Mouse (Mus musculus) midbrain, embryonic 15.5 days (tissue): Measurements from ENCODE around the gene Ank3. TPM values are rescaled to one million over a fixed set of nuclear protein-coding genes. Genes with fewer than 3 reads are reported as not detected.

Source experiments
- ATAC-seq: fragments of 200-750 bp; cut with Nextera tagmentation; replicated peaks from 2 replicates; pipeline ENCODE4 v1.8.0; 2017; ENCODE audit warnings: moderate TSS enrichment
- H3K27ac ChIP-seq: fragments of 300-500 bp; sonication (generic); 2 replicates; pipeline ENCODE4 v1.5.1; 2015; ENCODE audit warnings: mild to moderate bottlenecking, inconsistent platforms
- H3K27me3 ChIP-seq: fragments of 300-500 bp; sonication (generic); replicated peaks from 2 replicates; pipeline ENCODE4 v1.6.1; 2015; ENCODE audit warnings: inconsistent platforms
- H3K36me3 ChIP-seq: fragments of 300-500 bp; sonication (generic); replicated peaks from 2 replicates; pipeline ENCODE4 v1.6.1; 2015; ENCODE audit warnings: inconsistent platforms
- H3K4me1 ChIP-seq: fragments of 300-500 bp; sonication (generic); 2 replicates; pipeline ENCODE4 v1.6.1; 2015; ENCODE audit warnings: inconsistent platforms
- H3K4me2 ChIP-seq: fragments of 300-500 bp; sonication (generic); 2 replicates; pipeline ENCODE4 v1.6.1; 2015; ENCODE audit warnings: inconsistent platforms, mild to moderate bottlenecking, moderate library complexity
- H3K4me3 ChIP-seq: fragments of 300-500 bp; sonication (generic); 2 replicates; pipeline ENCODE4 v1.5.1; 2015; ENCODE audit warnings: mild to moderate bottlenecking, inconsistent platforms
- H3K9ac ChIP-seq: fragments of 300-500 bp; sonication (generic); 2 replicates; pipeline ENCODE4 v1.6.1; 2015; ENCODE audit warnings: mild to moderate bottlenecking, inconsistent platforms
- H3K9me3 ChIP-seq: fragments of 300-500 bp; sonication (generic); 2 replicates; pipeline ENCODE4 v1.6.1; 2016; ENCODE audit warnings: inconsistent platforms
- WGBS: fragments of 180-500 bp; shearing (Covaris S2); methylation state at CpG from one replicate; pipeline ENCODE4 v1.1.7; 2015; ENCODE audit warnings: mixed read lengths; 5-methylcytosine and 5-hydroxymethylcytosine counted together
- polyA plus RNA-seq: library from polyadenylated mRNA; unstranded; fragments of >200 nt; fragmentation: Nextera tagmentation; extraction: Ambion mirVana; gene quantifications from 2 replicates; pipeline ENCODE4 v1.2.1, GENCODE M21; 2015

The Ank3 gene
- polyA plus RNA-seq, 1 experiment from 2014 or later, result 108 TPM

DNA sequence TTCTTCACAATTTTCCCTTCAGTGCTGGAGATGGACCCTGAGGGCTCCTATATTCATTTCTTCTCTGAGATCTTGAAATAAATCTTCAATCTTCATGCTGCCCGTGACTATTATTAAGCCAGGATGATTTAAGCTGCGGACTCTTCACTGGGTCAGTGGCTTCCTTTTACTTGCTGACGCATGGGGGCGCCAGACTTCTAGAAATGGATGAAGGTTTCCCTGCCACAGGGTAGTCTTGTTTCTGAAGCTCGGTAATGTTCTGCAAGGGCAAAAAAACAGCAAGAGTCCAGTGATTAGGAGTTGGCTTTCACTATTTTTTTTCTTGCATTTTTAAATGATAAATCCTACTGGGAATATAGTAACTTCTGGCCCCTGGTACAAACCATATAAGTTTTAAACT, 471.8 kb downstream of the Ank3 start:
- 0 out of 2 replicates have a peak, but pooled peaks cover 10% of the 10 kb centered on the region for H3K36me3 ChIP-seq
- 9% methylated on average over 5 of the region's 5 CpGs for WGBS
- H3K27me3 ChIP-seq, result no peaks in the 10 kb centered on the region
- no peak overlapping the region for H3K4me3 ChIP-seq
- H3K4me1 ChIP-seq, result peaks cover 13% of the 10 kb centered on the region
- H3K9ac ChIP-seq, result no peak overlapping the region
- H3K27ac ChIP-seq, result no peak overlapping the region
- H3K4me2 ChIP-seq, result no peak overlapping the region
- ATAC-seq, result no peak; the same call in 1 of the 2 replicates
- no peaks in the 10 kb centered on the region for H3K9me3 ChIP-seq

- Histone ChIP-seq H3K27me3 (no peaks in the 10 kb centered on the region), H3K36me3 (0 out of 2 replicates have a peak, but pooled peaks cover 10% of the 10 kb centered on the region), H3K27ac (no peak overlapping the region), H3K4me2 (no peak overlapping the region), H3K4me1 (peaks cover 7% of the 10 kb centered on the region), H3K9me3 (no peaks in the 10 kb centered on the region), H3K9ac (no peak overlapping the region), H3K4me3 (no peak overlapping the region)
- WGBS, result 81% methylated on average over 14 of the region's 14 CpGs
- ATAC-seq, result no peak
Observed at GRCm38 (mm10) chr10:69870947-69871346, 472.4 kb downstream of the Ank3 start.

- no peak overlapping the region for H3K4me3 ChIP-seq
- 60% methylated on average over 10 of the region's 10 CpGs for WGBS
- no peaks in the 10 kb centered on the region for H3K27me3 ChIP-seq
- no peaks in the 10 kb centered on the region for H3K9me3 ChIP-seq
- no peak overlapping the region for H3K27ac ChIP-seq
- H3K36me3 ChIP-seq, result 0 out of 2 replicates have a peak, but pooled peaks cover 10% of the 10 kb centered on the region
- H3K9ac ChIP-seq, result no peak overlapping the region
- no peak overlapping the region for H3K4me2 ChIP-seq
- H3K4me1 ChIP-seq, result peaks cover 4% of the 10 kb centered on the region; the same call in 1 of the 2 replicates
- no peak for ATAC-seq
Observed at GRCm38 (mm10) chr10:69872182-69872741, 473.7 kb downstream of the Ank3 start.

DNA sequence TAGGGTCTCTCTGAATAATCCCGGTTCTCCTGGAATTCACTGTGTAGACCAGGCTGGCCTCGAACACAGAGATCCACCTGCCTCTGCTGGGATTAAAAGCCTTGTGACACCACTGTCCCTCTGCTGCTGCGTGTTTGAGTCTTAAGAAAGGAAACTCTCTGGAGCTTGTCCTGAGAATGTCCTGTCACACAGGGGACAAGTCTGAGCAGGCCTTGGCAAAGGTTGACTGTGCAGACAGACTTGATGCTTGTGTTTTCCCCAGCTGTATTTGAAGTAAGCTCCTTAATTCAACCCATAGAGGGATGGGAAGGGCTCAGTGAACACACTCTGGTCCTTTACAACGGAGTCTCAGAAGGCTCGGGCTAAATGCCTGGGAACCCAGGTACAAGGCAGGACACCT, 474.3 kb downstream of the Ank3 start:
- H3K9ac ChIP-seq, result no peak overlapping the region
- no peak overlapping the region for H3K4me2 ChIP-seq
- no peak overlapping the region for H3K27ac ChIP-seq
- peaks cover 4% of the 10 kb centered on the region; the same call in 1 of the 2 replicates for H3K4me1 ChIP-seq
- H3K27me3 ChIP-seq, result no peaks in the 10 kb centered on the region
- WGBS, result 81% methylated on average over 5 of the region's 5 CpGs
- H3K4me3 ChIP-seq, result no peak overlapping the region
- no peak for ATAC-seq
- H3K9me3 ChIP-seq, result no peaks in the 10 kb centered on the region
- 0 out of 2 replicates have a peak, but pooled peaks cover 10% of the 10 kb centered on the region for H3K36me3 ChIP-seq

GRCm38 (mm10) chr10:69874806-69875205, 476.2 kb downstream of the Ank3 start:
- Histone ChIP-seq H3K4me1 (peaks cover 4% of the 10 kb centered on the region; the same call in 1 of the 2 replicates), H3K4me2 (no peak overlapping the region), H3K27ac (no peak overlapping the region), H3K36me3 (0 out of 2 replicates have a peak, but pooled peaks cover 11% of the 10 kb centered on the region), H3K27me3 (no peaks in the 10 kb centered on the region), H3K4me3 (no peak overlapping the region), H3K9ac (no peak overlapping the region), H3K9me3 (no peaks in the 10 kb centered on the region)
- 74% methylated on average over 14 of the region's 14 CpGs for WGBS
- no peak for ATAC-seq

GRCm38 (mm10) chr10:69883935-69884680, 485.5 kb downstream of the Ank3 start:
- 97% methylated on average over 4 of the region's 4 CpGs for WGBS
- H3K36me3 ChIP-seq, result peaks cover 39% of the 10 kb centered on the region
- no peak for ATAC-seq

GRCm38 (mm10) chr10:69888399-69888798, 489.8 kb downstream of the Ank3 start:
- peaks cover 27% of the 10 kb centered on the region for H3K36me3 ChIP-seq
- 25% methylated on average over 4 of the region's 4 CpGs for WGBS
- no peak overlapping the region for H3K4me2 ChIP-seq
- H3K9ac ChIP-seq, result no peak overlapping the region
- no peaks in the 10 kb centered on the region for H3K4me1 ChIP-seq
- H3K4me3 ChIP-seq, result no peak overlapping the region
- no peaks in the 10 kb centered on the region for H3K27me3 ChIP-seq
- H3K27ac ChIP-seq, result no peak overlapping the region
- ATAC-seq, result no peak
- H3K9me3 ChIP-seq, result no peaks in the 10 kb centered on the region

More at GRCm38 (mm10) chr10:69883935-69884680, 485.5 kb downstream of the Ank3 start:
- Histone ChIP-seq H3K4me3 (no peak overlapping the region), H3K27ac (no peak overlapping the region), H3K4me2 (no peak overlapping the region), H3K27me3 (no peaks in the 10 kb centered on the region), H3K9ac (no peak overlapping the region), H3K4me1 (no peaks in the 10 kb centered on the region), H3K9me3 (no peaks in the 10 kb centered on the region)

DNA sequence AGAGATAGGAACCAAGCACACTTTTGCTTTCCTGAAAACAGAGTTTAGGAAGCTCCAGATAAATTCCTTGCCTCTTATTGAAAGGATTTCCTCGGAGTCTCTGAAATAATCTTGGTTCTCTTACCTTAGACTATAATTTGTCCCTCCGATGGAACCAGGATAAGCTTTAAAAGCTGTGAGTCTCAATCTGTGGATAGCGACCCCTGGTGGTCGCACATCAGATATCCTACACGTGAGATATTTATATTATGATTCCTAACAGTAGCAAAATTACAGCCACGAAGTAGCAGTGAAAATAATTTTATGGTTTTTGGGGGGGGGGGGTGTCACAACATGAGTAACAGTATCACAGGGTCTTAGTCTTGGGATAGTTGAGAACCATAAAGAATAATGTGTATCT, 491.2 kb downstream of the Ank3 start:
- no peak overlapping the region for H3K4me2 ChIP-seq
- no peak for ATAC-seq
- no peak overlapping the region for H3K4me3 ChIP-seq
- H3K27ac ChIP-seq, result no peak overlapping the region
- H3K36me3 ChIP-seq, result peaks cover 20% of the 10 kb centered on the region
- no peaks in the 10 kb centered on the region for H3K9me3 ChIP-seq
- no peak overlapping the region for H3K9ac ChIP-seq
- H3K27me3 ChIP-seq, result no peaks in the 10 kb centered on the region
- H3K4me1 ChIP-seq, result no peaks in the 10 kb centered on the region
- 19% methylated on average over 6 of the region's 6 CpGs for WGBS

DNA sequence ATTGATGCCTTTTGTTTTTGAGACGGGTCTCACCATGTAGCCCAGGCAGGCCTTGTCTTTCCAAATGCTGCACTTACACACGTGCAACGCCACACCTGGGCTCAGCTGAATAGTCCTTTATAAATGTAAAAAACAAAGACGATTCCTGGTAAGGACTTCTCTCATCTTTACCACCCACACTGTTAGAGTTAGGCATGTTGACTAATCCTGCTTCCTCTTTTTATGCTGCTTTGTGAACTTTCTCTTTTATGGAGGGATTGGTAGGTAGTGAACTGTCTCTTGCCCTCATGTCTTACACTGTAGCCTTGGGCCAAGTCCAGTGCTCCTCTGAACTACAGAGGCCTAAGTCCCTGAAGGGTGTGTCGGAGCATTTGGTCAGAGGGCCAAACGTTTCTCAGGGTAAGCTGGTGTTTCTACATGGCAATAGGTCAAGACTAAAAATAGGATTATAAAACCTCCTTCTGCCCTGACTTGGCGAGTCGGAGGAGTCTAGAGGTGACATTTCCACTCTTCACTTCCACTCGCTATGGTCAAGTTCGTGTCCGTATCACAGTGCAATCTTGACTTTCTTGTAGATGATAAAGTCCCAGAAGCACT, 491.9 kb downstream of the Ank3 start:
- H3K4me2 ChIP-seq, result no peak overlapping the region
- peaks cover 16% of the 10 kb centered on the region for H3K36me3 ChIP-seq
- no peak overlapping the region for H3K9ac ChIP-seq
- H3K4me1 ChIP-seq, result no peaks in the 10 kb centered on the region
- no peak overlapping the region for H3K27ac ChIP-seq
- no peak overlapping the region for H3K4me3 ChIP-seq
- WGBS, result 89% methylated on average over 11 of the region's 11 CpGs
- ATAC-seq, result no peak
- no peaks in the 10 kb centered on the region for H3K9me3 ChIP-seq
- no peaks in the 10 kb centered on the region for H3K27me3 ChIP-seq

DNA sequence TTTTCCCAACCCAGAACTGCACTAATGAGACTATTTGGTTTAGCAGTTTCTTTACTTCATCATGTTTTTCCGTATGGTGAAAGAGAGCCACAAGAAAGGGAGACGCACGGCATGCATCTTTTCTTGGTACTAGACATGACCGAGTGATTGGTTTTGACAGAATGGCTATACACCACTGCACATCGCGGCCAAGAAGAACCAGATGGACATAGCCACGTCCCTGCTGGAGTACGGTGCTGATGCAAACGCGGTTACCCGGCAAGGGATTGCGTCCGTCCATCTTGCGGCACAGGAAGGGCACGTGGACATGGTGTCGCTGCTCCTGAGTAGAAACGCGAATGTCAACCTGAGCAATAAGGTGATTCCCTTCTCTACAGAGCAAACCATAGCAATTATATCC, 493.6 kb downstream of the Ank3 start:
- no peak overlapping the region for H3K4me3 ChIP-seq
- H3K36me3 ChIP-seq, result peaks cover 12% of the 10 kb centered on the region
- H3K4me1 ChIP-seq, result no peaks in the 10 kb centered on the region
- no peak overlapping the region for H3K4me2 ChIP-seq
- ATAC-seq, result no peak
- H3K27me3 ChIP-seq, result no peaks in the 10 kb centered on the region
- no peak overlapping the region for H3K9ac ChIP-seq
- H3K9me3 ChIP-seq, result no peaks in the 10 kb centered on the region
- 94% methylated on average over 18 of the region's 18 CpGs for WGBS
- no peak overlapping the region for H3K27ac ChIP-seq

- Histone ChIP-seq H3K27ac (no peak overlapping the region), H3K27me3 (no peaks in the 10 kb centered on the region), H3K9ac (no peak overlapping the region), H3K4me2 (no peak overlapping the region), H3K4me3 (no peak overlapping the region), H3K36me3 (peaks cover 29% of the 10 kb centered on the region), H3K4me1 (no peaks in the 10 kb centered on the region), H3K9me3 (no peaks in the 10 kb centered on the region)
- ATAC-seq, result no peak
- WGBS, result 73% methylated on average over 9 of the region's 9 CpGs
Observed at GRCm38 (mm10) chr10:69895606-69896005, 497.0 kb downstream of the Ank3 start.

- Histone ChIP-seq H3K4me1 (no peaks in the 10 kb centered on the region), H3K27ac (no peak overlapping the region), H3K4me3 (no peak overlapping the region), H3K27me3 (no peaks in the 10 kb centered on the region), H3K9ac (no peak overlapping the region), H3K4me2 (no peak overlapping the region), H3K36me3 (peaks cover 32% of the 10 kb centered on the region), H3K9me3 (no peaks in the 10 kb centered on the region)
- no peak for ATAC-seq
- 68% methylated on average over 5 of the region's 5 CpGs for WGBS
Observed at GRCm38 (mm10) chr10:69897927-69898326, 499.4 kb downstream of the Ank3 start.
